Mouse (Mus musculus): ENCODE measurements around the gene Fam126a.

The Fam126a gene

DNA sequence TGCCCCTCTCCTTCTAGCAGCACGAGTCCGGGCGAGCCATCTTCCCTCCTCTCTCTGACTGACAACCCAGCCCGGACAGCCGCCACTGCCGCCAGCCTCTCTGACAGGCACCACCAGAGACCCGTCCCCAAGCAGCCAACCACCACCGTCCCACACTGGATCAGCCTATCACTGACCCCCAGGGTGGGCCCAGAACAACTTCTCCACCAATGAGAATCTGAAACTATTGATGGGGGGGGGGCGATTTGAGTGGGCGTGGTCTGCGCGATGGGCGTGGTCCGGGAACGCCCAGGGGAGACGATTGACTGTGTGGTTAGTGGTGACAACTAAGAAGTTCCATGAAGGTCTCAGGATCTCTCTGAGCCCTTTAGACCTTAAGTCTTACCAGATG lies at the start of gene Fam126a:
Gene Fam126a, minus strand, starts transcription at position 112 of the 391 bp plus-strand sequence.
- peak; percentile 85 to 94 for DNase-seq (ENCODE audit: low spot score in 2 of 2)

DNA sequence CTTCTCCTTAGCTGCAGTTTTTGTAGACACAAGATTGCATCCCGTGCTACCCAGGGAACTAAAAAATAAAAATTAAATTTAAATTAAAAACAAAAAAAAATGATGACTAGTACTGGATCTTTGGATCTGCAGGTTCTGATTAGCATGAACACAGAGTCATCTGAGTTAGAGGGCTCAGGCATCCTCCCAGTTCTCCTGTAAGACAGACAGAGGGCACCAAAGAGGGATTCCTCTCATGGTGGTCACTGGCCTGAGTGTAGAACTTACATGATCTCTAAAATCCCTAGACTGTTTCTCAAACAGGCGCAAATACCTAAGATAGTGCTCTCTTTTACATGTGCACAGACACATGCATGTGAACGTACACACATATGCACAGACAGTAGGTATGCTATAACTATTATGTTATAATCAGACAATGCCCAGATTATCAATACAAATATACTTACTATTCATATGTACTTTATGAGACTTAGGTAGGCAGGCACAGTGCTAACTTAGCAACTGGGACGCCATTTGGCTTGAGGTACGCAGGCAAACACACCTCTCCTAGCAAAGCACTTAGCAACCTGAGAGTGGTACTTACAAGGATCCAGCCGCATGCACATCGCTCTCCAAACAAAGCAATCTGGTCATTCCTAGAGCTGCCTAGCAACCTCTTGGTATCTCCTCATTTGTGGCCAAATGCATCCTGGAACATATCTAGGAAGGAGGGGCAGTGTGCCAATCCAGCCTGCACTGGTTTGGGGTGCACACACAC lies 48.1 kb upstream of the Fam126a start:
- no peak for DNase-seq (ENCODE audit: low spot score in 2 of 2)

DNA sequence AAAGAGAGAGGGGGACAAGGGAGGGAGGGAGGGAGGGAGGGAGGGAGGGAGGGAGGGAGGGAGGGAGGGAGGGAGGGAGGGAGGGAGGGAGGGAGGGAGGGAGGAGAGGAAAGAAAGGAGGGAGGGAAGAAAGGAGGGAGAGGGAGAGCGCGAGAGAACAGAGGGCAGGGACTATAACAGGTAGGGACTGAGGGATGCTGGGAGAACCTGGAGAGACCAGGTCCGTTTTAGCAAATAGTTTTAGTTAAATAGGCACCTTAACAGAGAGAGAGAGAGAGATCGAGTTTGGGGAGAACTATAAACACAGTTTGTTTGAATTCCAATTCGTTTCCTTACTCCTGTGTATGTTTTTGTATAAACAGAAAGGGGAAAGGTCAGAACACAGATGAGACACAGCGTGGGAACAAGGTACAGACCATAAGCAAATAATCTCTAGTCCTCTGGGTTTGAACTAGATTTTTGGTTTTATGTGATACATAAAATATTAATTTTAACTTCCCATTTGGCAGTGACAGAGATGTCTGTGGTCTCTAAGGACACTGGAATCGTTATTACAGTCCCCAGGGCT lies 47.3 kb upstream of the Fam126a start:
- DNase-seq (ENCODE audit: low spot score in 2 of 2) = no peak

DNA sequence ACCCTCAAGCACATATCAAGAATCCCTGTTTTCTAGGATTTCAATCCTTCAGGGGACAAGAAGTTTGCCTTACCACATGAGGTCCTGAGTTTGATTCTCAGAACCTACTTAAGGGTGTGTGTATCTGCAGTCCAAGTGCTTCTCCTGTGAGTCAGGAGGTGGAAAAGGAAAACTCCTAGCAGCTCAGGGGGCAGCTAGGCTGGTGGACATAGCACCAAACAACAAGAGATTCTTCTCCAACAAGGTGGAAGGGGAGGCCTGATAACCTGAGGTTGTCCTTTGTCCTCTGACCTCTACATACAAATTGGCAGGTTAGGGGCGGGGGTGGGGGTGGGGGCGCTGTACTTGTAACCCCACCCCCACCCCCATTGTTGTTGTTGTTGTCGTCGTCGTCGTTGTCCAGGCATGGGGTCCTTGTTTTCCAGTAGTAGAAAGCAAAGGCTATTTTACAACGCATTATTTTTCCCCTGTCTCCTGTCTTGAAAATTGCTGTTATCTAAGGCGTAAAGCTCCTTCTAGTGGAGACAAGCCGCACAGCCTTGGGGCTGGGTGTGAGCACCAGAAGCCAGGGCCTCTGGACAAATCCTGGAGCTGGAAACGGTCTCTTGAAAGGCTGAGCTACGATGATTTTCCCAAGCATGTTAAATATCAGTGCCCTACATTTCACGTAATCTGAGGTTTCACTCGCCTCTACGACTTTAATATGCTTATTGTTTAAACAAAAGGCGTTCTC lies 46.7 kb upstream of the Fam126a start:
- peak; percentile 39 to 85 for DNase-seq (ENCODE audit: low spot score in 2 of 2)

DNA sequence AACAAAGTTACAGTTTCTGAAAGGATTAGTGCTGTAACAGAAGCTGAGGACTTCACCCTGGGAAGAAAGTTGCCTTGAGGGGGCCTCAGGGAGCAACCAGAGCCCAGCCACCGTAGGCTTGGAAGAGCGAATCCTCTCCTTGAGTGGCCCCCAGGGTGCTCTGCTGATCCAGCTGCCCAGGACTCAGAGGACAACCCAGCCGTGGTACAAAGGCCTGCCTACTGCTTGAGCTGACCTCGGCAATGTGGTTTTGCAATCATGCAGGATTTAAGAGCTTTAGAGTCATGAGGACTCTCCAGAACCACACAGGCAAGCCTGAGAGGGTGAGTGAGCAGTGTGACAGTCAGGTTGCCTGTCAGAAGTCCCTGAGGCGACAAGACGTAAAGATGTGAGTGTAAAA lies 41.5 kb upstream of the Fam126a start:
- no peak for DNase-seq (ENCODE audit: low spot score in 2 of 2)

DNA sequence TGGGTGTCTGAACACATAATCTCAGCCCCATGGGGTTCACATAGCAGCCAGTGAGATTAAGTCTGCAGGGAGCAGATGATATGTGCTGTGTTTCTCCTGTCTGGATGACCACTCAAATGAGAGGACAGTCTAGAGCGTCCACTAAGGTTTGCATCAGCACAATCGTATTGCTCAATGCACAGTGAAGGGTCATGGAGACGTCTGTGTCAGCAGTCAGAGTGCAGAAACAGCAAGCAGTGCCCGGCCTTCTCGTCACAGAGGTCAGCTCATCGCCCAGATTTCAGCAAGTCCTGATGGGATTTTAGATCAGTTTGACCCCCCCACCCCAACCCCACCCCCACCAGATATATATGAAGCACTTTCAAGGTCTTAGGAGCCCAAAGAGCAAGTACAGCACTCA lies 38.5 kb upstream of the Fam126a start:
- DNase-seq (ENCODE audit: low spot score in 2 of 2) = no peak

DNA sequence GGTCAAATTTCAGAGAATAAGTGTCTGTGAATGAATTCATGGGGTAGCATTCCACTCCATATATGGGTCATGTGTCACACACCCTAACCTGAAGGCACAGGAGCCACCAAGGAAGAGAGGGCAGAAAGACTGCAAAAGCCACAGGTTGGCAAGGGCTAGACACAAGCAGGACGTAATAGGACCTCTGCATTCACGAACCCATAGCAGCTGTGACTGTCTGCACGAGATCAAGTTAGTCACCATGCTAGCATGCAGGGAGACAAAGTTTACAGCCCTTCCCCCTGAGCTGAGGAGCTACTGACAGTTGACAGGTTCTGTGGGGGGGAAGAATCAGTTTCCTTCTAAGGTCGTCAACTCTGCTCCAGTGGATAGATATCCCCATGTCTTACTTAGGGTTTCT lies 33.1 kb upstream of the Fam126a start:
- DNase-seq (ENCODE audit: low spot score in 2 of 2) = no peak

DNA sequence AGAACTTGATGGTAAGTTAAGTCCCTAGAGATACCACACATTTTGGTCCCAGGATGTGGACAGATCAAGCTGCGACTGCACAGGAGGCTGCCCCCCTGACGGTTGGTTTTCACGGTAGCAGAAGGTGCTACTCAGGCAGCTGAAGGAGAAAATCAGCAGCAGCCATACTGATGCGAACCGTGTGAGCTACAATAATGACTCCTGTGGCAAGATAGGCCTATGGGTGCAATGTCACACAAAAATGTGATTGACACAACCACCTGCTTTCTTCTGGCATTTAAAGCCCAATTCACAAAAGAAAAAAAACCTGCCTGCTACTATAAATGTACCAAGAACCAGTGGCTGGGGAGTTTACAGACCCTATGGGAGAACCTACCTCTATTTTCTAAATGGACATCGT lies 32.5 kb upstream of the Fam126a start:
- DNase-seq (ENCODE audit: low spot score in 2 of 2) = no peak

DNA sequence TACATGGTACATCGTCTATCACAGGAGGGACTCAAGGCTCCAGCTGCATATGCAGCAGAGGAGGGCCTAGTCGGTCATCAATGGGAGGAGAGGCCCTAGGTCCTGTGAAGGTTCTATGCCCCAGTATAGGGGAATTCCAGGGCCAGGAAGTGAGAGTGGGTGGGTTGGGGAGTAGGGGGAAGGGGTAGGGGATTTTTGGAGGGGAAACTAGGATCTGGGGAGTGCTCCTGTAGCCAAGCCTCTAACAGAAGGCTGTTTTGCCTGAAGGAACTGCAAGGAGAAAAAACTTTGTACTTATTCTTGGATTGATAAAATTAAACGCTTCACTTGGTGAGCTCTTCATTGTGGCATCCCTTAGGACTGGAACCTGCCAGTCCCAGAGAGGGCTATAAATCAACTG lies 30.5 kb upstream of the Fam126a start:
- DNase-seq (ENCODE audit: low spot score in 2 of 2) = no peak

DNA sequence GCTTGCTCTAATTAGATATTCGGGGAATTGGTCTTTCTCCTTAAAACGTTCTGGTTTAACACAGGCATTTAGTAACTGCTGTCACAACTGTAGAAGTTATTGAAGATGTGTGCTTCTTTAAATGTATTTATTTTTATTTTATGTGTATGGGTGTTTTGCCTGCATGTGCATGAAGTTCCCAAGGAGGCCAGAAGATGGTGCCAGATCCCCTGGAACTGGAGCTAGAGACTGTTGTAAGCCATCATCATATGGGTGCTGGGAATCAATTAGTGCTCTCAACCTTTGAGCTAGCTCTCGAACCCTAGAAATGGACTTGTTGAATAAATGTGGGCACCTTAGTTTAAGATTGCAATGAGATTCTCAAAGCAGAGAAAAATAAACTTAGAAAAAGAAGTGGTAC lies 27.1 kb upstream of the Fam126a start:
- DNase-seq (ENCODE audit: low spot score in 2 of 2) = no peak

DNA sequence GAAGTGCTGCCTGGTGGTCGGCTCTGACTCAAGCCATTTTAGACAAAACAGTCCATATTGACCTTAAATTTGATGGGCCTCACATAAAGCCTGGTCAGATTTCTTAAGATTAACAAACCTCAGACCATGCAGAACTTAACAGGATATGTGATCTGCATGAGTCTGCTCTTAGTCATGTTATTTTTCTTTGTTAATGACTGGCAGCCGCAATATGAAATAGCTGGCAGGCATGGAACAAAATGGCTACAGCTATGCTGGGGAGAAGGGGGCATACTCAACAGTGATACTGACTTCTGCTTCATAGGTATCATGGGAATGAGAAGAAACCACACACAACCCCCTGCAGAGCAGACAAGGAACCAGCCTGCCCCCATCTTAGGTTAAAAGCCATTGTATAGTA lies 26.4 kb upstream of the Fam126a start:
- DNase-seq (ENCODE audit: low spot score in 2 of 2) = no peak

DNA sequence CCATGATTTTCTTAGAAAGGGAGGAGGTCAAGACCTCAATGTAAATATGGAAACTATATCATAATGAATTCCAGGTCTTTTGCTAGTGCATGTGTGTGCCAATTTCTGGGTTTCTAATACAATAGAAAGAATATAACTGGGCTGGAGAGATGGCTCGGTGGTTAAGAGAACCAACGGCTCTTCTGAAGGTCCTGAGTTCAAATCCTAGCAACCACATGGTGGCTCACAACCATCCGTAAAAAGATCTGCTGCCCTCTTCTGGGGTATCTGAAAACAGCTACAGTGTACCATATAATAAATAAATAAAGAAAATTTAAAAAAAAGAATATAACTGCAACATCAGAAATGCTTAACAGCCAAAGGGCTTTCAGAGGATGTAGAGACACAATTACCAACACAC lies 23.9 kb upstream of the Fam126a start:
- no peak for DNase-seq (ENCODE audit: low spot score in 2 of 2)

DNA sequence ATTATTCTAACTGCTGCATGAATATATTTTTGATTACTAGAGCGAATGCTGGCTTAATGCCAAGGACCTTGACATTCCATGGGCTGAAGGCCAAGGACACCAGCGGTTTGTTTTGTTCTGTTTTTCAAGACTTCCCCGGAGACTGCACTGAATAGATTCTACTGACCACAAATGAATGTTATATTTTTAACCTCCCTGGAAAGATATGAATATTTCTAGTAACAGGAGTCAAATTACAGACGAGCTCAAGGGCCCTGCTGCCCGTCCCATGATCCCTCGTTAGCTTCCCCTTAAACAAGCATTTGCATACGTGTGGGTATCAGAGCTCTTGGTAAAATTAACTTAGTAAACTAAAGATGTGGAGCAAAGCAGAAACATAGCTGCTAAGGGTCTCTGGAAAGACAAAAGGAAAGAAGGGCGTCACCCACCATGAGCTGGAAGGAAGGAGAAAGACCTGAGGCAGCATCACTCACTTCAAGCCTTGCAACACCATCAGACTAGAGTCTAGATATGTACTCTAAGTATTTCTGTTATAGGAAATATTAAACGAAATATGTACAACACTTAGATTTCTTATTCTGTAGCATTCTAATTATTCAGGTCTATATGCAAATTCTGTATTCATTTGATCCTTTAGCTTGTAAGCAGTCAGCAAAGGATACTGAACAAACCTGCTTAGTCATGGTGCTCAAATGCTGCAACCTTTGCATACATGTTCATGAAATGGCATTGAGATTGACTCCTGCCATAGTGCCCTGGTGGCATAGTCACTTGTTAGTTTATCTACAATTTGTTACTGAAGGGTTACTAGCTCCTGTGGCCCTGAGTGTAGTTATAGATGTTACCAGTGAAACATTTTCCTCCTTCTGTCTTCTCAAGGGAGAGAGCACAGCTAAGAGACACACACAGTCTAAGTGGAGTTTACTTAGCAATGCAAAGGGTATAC lies 23.0 kb upstream of the Fam126a start:
- DNase-seq (ENCODE audit: low spot score in 2 of 2) = no peak

DNA sequence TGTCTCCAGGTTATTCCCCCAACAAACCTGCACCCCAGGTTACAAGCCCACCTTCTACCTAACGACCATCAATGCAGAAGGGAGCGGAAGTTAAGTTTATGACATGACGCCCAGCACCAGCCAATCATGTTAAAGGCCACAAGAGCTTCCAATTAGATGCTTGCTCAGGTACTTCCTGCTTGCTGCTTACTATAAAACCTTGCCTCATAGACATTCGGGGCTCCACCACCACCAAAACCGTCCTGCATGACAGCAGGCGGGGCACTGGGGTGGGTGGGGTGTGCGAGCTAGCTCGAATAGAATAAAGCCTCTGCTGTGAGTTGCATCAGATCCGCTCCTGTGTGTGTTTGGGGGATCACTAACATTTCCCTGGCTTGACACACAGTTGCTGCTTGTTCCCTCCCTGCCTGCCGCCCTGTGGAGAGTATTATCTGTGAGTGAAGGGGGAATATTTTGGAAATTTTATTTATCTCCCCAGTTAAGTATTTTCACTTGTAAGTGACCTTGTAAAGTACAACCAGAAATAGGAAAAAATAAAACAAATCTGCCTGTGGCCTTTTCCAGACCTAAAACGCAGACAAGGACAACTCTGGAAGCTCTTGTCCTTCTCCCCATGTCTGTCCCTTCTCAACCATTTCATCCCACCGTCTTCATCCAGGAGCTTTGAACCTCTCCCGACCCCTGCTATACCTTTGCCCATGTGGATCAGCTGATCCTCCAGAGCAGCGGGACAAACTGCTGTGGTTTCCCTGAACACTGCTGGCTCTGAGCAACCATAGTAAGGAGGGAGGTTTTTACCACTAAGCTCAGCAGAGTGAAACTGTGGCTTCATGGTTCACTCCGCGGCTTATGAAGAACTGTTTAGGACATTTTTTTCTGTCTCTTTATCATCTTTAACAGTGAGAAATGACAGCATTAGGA lies 21.5 kb upstream of the Fam126a start:
- DNase-seq (ENCODE audit: low spot score in 2 of 2) = no peak

DNA sequence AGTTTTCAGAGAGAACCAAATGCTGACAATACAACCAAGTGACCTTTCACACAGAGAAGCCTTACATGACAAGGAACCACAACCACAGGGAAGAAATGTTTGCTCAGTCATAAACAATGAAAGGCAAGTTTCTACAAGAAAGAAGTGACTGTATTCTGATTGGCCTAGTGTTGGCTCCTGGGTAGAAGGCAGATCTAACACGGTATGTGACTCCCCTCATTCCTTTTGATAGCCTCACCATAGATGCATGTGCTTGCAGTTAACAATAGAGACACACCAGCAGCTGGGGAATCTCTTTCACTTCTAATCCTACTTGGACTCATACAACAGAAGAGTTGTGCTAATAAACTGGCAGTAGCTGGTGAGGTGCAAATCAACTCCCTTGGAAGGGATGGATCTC lies 17.3 kb upstream of the Fam126a start:
- no peak for DNase-seq (ENCODE audit: low spot score in 2 of 2)

DNA sequence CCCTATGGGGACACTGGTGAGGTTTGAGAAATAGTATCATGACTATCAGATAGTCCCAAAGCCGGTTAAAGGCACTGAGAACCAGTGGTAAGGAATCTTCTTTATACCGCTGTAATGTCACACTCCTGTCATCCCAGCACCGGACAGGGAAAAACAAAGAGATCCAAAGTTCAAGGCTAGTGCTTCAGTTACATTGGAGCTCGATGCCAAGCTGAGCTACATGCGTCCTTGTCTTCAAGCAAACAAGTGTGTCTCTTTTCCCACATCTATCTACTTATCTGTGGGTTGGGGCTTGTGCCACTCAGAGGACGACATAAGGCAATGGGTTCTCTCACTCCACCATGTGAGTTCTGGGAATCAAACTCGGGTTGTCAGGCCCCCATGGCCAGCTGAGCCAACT lies 16.5 kb upstream of the Fam126a start:
- DNase-seq (ENCODE audit: low spot score in 2 of 2) = no peak

DNA sequence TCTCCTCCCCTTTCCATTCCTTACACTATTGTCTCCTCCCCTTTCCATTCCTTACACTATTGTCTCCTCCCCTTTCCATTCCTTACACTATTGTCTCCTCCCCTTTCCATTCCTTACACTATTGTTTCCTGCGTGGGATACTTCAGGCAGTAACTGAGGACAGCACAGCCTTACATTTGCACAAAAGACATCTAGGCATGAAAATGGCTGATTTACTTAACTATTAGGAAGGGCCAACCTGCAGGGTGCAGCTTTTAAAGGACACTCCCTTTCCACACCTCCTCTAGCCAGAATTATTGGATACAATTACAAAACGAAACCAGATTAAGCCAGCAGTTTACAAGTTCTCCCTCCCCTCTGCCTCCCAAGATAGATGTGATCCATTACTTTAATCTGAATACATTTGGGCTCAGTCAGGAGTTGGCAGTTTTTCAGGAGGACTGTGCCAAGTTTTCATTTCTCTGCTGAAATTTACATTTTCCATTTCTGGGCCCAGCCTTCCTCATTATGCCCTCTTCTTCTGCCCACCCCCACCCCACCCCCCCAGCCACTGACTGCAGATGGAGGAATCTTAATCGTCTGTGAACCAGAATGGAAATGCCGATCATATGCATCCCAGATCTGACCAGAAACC lies 15.6 kb upstream of the Fam126a start:
- peak in 1 of 2 experiments; percentile 72 for DNase-seq (ENCODE audit: low spot score in 2 of 2)

DNA sequence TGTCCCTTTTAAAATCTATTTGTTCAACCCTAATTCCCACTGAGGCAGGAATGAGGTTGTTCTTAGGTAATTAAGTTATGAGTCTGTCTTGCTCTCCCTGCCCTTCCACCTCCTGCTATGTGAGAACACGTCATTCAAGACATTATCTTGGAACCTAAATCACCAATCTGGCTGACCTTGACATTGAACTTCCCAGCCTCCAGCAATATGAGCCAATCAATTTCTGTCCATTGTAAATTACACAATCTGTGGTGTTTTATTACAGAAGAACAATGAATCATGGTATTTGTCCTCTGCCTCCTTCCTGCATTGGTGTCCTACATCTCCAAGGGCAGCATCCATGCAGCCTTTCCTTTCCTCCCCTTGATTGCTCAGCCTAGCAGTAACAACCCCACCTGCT lies 13.9 kb upstream of the Fam126a start:
- DNase-seq (ENCODE audit: low spot score in 2 of 2) = no peak

DNA sequence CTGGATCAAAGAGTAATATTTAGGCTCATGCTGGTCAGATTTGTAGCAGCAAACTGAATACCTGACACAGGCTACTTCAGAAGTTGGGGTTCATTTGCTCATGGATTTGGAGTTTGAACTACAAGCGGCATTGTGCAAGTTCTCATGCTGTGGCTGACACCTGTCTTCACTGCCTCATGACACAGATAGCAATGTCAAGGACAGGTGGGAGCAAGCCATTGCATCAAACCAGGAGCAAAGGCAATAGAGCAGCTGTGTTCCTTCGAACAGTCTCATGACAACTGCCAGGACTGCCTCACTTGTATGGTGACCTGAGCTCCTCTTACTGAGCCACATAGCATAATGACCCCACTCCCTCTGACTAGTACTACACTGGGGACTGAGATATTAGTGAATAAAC lies 12.9 kb upstream of the Fam126a start:
- DNase-seq (ENCODE audit: low spot score in 2 of 2) = no peak

DNA sequence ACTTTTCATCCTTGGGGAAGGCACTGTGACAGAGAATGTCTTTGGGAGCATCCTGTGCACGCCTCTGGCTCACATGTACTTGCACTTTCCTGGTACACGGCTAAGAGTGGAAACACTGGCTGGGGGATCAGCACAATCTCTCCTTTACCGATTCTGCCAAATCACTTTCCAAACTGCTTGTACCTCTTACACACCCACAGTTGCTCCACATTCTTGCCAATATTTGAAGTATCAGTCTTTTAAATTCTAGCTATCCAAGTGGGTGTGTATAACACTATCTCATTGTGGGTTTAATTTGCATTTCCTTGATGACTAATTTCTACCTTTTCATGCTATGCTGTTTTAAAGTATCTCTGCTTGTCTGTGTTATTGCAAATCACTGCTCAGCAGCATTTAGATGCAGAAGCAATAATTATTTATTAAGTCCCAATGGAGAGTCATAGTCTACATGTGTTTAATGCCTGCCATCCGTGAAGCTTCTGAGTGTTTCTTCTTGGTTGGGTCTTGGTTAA lies 10.9 kb upstream of the Fam126a start:
- DNase-seq (ENCODE audit: low spot score in 2 of 2) = no peak
